Mouse (Mus musculus): ENCODE data around the gene Disc1.

Gene Disc1

DNA sequence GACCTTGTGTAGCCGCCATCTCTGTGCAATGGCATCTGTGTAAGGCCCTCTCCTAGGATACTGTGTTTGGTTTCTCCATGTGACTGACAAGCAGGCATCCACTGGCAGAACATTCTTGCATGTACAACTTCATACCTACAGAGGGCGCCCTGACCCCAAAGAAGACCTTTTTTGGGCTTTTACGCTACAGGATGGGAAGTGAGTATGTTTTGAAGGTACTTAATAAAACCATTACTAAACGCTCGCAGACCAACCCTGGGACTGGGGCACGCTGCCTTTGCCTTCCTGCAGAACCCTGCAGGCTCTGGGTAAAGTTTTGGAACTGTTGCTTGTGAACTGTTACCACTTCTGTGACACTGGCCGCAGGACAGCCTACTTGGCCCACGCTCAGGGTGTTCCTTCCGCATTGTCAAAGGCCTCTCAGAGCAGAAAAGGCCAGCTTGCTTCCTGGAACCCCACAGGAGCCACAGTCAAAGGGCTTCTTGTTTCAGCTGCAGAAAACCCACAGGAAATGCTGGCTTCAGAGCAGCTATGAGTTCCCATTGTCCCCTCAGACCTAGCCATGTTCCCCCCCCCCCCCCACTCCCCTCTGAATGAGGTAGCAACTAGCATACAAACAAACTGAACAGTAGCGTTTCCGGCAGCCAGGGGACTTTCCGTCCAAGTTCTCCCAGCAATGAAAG is 13.1 kb downstream of the Disc1 start:
- peak; percentile 67 for DNase-seq (ENCODE audit: low read depth, low spot score)

- no peak for DNase-seq (ENCODE audit: low read depth, low spot score)
These were observed 13.6 kb downstream of the Disc1 start for GRCm38 (mm10) chr8:125067596-125067960.

GRCm38 (mm10) chr8:125068146-125068905 is 14.3 kb downstream of the Disc1 start:
- DNase-seq (ENCODE audit: low read depth, low spot score): no peak

DNA sequence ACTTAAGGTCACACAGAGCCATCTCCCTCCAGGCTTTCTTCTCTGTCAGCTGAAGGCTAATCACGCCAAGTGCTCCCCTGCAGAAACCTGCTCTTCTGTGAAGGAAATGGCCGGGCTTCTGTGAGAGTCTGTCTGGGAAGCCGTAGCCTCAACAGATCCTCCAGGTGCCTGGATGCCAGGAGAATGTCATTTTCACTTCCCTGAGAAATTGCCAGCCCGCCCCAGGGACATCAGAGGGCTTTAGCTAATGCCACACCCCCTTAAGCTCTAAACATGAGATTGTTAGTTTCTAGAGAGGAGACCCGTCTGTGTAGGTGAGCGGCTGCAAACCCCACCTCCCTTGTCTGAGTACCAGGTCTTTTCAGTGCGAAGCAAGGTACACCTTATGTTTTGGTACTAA is 15.3 kb downstream of the Disc1 start:
- DNase-seq (ENCODE audit: low read depth, low spot score): no peak

DNA sequence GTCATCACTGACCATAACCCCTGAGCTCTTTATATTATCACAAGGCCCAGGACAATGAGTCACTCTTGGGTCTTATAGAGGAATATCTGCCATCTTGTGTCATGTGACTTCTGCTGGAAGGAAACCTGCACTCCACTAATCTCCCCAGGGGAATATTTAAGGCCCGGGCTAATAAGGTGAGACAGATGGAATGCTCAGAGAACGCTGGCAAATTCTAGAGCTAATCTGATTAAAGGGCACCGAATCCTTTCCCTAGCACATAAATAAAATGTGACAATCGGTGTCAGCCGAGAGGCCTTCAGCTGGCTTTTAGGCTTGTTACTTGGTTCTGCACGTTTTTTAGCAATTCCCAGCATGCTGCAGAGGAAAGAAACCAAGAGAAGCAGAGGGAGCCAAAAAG is 15.7 kb downstream of the Disc1 start:
- no peak for DNase-seq (ENCODE audit: low read depth, low spot score)

DNA sequence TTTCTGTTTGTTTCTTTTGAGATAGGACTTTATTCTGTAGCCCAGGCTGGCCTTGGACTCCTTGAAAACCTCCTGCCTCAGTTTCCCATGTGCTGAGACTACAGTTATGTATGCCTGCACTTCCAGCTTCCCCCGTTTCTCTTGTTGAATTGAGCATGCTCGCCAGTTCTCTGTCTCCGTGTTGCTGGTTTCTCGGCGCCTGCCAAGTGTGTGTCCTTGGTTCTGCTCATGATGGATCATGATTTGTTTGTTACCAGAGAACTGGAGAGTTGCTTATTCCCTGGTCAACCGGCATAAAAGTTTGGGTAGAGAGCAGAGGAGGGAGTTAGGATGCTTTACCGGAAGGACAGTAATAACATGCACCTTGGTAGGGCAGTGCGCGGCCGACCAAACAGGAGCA is 20.1 kb downstream of the Disc1 start:
- DNase-seq (ENCODE audit: low read depth, low spot score): no peak

DNA sequence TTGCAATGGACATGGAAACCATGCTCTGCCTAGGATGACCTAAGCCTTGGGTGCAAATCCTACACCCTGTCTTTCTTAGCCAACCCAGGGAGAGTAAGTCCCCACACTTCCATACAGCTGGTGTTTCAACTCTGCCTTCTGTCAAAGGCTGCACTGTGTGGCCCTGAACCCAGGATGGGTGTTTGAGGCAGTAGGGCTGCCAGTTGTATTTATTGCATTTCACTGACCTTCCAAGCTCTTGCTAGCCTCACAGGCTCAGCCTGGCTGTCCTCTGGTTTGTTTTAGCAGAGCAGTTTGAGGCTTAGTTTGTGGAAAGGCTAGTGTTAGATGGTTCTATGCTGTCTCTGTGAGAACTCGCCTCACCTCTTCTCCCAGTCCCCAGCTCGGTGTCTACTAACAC is 20.6 kb downstream of the Disc1 start:
- DNase-seq (ENCODE audit: low read depth, low spot score): no peak

GRCm38 (mm10) chr8:125075389-125075788 is 21.4 kb downstream of the Disc1 start:
- no peak for DNase-seq (ENCODE audit: low read depth, low spot score)

DNA sequence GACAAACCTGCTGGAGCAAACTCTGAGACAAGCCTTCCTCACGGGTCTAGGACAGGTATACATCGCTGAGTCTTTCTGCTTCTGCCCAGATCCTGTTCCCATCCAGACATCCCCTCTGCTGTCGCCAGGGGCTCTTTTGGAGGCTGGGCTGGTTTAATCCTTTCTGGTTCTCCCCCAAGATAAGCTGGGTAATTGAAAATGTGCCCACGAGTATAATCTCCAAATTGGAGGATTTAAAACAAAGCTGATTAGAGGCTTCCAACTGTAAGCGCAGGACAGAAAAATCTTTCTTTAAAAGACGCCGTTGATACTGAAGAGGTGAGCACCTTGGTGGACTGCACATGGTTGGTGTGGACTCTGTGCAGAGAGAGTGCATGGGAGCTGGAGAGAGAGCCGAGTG is 23.3 kb downstream of the Disc1 start:
- DNase-seq (ENCODE audit: low read depth, low spot score): no peak

DNA sequence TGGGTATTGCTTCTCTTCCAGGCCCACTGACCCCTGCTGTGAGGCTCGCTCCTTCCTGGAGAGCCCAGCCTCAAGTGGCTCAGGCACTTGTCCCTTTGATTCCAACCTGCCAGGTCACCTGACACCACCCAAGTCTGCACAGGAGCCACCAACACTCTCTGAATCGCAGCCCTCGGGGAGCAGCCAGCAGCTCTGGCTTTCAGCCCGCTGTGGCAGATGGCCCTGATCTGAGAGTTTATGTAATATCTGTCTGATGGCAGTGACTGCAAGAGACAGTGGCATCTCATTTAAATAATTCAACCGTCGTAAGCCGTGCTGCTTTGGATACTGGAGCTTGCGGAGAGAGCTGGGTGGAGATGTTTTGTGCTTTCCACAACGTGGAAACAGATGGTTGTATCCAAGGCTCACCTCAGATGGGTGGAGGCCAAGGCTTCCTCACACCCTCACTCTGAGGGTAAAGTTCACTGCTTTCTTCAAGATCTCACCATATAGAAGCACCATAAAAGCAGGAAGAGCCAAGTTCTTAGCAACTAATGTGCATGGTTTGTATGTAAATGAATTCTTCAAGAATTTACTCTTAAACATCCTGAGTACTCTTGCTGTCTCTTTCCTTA is 24.9 kb downstream of the Disc1 start:
- no peak for DNase-seq (ENCODE audit: low read depth, low spot score)

- DNase-seq (ENCODE audit: low read depth, low spot score): no peak
These were observed 26.7 kb downstream of the Disc1 start for GRCm38 (mm10) chr8:125080388-125081344.

- DNase-seq (ENCODE audit: low read depth, low spot score): no peak
These were observed 29.8 kb downstream of the Disc1 start for GRCm38 (mm10) chr8:125083746-125084145.

- DNase-seq (ENCODE audit: low read depth, low spot score): no peak
These were observed 30.5 kb downstream of the Disc1 start for GRCm38 (mm10) chr8:125084523-125084922.

- DNase-seq (ENCODE audit: low read depth, low spot score): peak; percentile 53
These were observed 37.1 kb downstream of the Disc1 start for GRCm38 (mm10) chr8:125090889-125091740.

DNA sequence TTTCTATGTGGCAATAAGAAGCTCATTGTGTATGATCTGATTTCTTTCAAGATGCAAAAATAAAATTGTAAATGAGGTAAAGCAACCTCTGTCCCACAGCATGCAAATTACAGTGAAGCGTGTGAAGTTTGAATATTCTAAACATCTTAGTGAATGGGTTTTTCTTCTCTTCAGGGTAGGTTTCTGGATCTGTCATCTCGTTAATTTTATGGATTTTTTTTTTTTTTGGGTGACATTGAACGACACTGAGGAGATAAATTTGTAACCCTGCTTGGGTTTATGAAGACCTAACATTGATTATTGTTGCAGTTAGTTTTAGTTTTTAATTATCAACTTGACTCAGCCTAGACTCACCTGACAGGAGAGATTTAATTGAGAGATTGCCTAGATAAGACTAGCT is 43.1 kb downstream of the Disc1 start:
- no peak for DNase-seq (ENCODE audit: low read depth, low spot score)

- no peak for DNase-seq (ENCODE audit: low read depth, low spot score)
These were observed 44.1 kb downstream of the Disc1 start for GRCm38 (mm10) chr8:125098050-125098449.

DNA sequence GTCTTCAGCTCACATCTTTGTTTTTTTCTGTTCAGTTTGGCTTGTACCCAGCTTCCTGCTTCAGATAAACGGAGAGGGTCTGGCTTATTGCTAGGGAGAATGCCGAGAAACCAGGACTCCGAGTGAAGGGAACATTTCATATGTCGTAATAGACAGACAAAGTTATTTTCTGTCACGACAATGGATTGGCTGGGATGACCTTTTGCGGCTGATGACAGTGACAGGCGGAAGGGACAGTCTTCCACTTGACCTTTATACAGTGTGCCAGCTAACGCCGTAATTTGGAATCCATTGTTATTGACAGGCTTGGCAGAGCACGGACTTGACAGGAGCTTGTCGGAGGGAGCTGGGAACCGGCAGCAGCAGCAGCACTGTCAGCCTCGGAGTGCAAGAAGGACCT is 48.3 kb downstream of the Disc1 start:
- no peak for DNase-seq (ENCODE audit: low read depth, low spot score)

DNA sequence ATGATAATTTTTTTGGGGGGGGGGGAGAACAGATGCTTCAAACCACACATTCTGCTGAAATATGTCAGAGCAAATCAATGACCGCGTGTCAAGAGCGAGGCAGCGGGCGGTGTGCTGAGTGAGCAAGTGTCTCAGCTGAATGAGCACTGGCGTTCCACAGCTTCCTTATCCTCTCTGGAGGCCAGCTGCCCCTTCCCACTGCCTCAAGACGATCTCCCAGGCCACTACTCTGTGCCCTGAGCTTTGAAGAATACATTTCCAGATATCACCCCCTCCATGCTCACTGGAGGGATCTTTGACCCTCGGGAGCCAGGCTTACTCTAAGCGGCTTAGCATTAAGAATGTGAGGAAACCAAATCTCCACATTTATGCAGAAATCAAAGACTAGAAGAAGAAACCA is 59.2 kb downstream of the Disc1 start:
- no peak for DNase-seq (ENCODE audit: low read depth, low spot score)

DNA sequence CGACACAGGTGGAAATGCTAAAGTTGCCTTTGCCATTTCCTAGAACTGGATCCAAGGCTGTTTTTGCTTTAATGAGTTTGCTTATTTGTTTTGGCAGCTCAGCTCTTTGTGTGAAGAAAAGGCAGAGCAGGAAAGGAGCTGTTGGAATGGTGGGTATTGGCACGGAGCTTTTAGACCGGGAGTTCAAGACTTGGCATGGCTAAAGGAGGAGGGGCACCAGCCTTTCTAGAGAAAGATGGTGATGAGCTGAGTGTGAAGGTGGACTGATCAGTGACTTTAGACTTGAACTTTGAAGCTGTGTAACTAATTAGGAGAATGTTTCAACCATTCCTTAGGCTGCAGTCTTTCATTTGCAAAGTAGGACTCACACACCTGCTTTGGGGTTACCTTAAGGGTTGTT is 59.8 kb downstream of the Disc1 start:
- no peak for DNase-seq (ENCODE audit: low read depth, low spot score)

DNA sequence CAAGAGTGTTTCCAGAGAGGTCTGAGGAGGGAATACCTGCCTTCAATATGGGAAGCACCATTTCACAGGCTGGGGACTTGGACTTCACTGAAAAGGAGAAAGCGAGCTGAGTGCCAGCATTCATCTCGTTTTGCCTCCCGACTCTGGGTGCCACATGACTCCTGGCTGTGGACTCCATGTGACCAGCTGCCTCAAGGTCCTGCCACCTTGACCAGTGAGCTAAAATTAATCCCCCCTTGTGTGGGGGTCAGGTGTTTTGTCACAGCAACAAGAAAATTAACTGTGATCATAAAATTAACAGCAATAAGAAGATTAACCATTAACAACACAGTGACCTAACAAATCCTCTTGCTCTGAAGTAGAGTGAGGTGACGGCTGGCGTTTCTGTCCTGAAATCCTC is 61.3 kb downstream of the Disc1 start:
- DNase-seq (ENCODE audit: low read depth, low spot score): no peak

- peak; percentile 51 for DNase-seq (ENCODE audit: low read depth, low spot score)
These were observed 62.6 kb downstream of the Disc1 start for GRCm38 (mm10) chr8:125116616-125117015.
